Mouse (Mus musculus) cerebellum, adult 2 months (tissue): ENCODE data around the gene Abhd2. TPM values are rescaled to one million over a fixed set of nuclear protein-coding genes. Genes with fewer than 3 reads are reported as not detected.
A peak's percentile ranks its signal among the peaks of the same experiment; 100 is the strongest.

Experiments used
- DNase-seq, 2 experiments: peaks; one replicate each; pipeline ENCODE4 v3.0.0; 2021
- H3K27ac ChIP-seq: fragments of 200-500 bp; 2 replicates; pipeline ENCODE4 v1.5.1; 2012; ENCODE audit warnings: low read length, control low read depth, inconsistent platforms; ENCODE audit not compliant: insufficient read depth
- H3K27me3 ChIP-seq: fragments of 200-500 bp; 2 replicates; pipeline ENCODE4 v1.6.1; 2012; ENCODE audit warnings: inconsistent platforms, mild to moderate bottlenecking, low read length, moderate library complexity; ENCODE audit not compliant: control insufficient read depth, insufficient read depth
- H3K4me1 ChIP-seq: fragments of 200-500 bp; 2 replicates; pipeline ENCODE4 v1.6.1; 2011; ENCODE audit warnings: low read length; ENCODE audit not compliant: control insufficient read depth, insufficient read depth
- H3K4me3 ChIP-seq: fragments of 200-500 bp; replicated peaks from 2 replicates; pipeline ENCODE3; 2011; ENCODE audit warnings: mild to moderate bottlenecking, low read depth, low read length, control low read depth; ENCODE audit not compliant: insufficient read depth
- CTCF ChIP-seq: fragments of 200-500 bp; IDR thresholded peaks from 2 replicates; pipeline ENCODE4 v1.5.1; 2011; ENCODE audit warnings: low read depth, mild to moderate bottlenecking, control low read depth, low read length, moderate library complexity, borderline replicate concordance; ENCODE audit not compliant: insufficient read depth
- POLR2A ChIP-seq: fragments of 200-500 bp; IDR thresholded peaks from 2 replicates; pipeline ENCODE4 v1.6.1; 2011; ENCODE audit warnings: low read length, control low read depth, borderline replicate concordance; ENCODE audit not compliant: insufficient read depth
- WGBS: fragments of 180-500 bp; shearing (Covaris S2); methylation state at CpG from one replicate; pipeline ENCODE4 v1.1.7; 2018; 5-methylcytosine and 5-hydroxymethylcytosine counted together
- polyA plus RNA-seq: library from polyadenylated mRNA; depleted of rRNA; stranded (reverse); fragments of >200 nt; gene quantifications from 2 replicates; pipeline ENCODE4 v1.2.3, GENCODE M21; 2012

Abhd2 gene
- polyA plus RNA-seq, 1 experiment = 22.0 TPM

- H3K4me3 ChIP-seq = no peak overlapping the region
- WGBS = 94% methylated on average over 1 of the region's 1 CpGs
- no peaks in the 10 kb centered on the region for H3K27me3 ChIP-seq
- no peak for DNase-seq
- TF ChIP-seq CTCF (no peak), POLR2A (no peak)
- H3K4me1 ChIP-seq = peaks cover 14% of the 10 kb centered on the region
- H3K27ac ChIP-seq = no peak overlapping the region
Observed at GRCm38 (mm10) chr7:79298681-79299080, 25.7 kb downstream of the Abhd2 start.

- TF ChIP-seq CTCF (no peak), POLR2A (no peak)
- Histone ChIP-seq H3K4me3 (no peak overlapping the region), H3K27me3 (no peaks in the 10 kb centered on the region), H3K27ac (no peak overlapping the region), H3K4me1 (peaks cover 18% of the 10 kb centered on the region)
- DNase-seq = no peak
- 90% methylated on average over 7 of the region's 7 CpGs for WGBS
Observed at GRCm38 (mm10) chr7:79299548-79299947, 26.5 kb downstream of the Abhd2 start.

GRCm38 (mm10) chr7:79300432-79301151, 27.6 kb downstream of the Abhd2 start:
- Histone ChIP-seq H3K27ac (0 out of 2 replicates have a peak overlapping the region, but pooled peaks have one; percentile 61), H3K4me3 (no peak overlapping the region), H3K4me1 (peaks cover 18% of the 10 kb centered on the region), H3K27me3 (no peaks in the 10 kb centered on the region)
- WGBS = 76% methylated on average over 13 of the region's 13 CpGs
- TF ChIP-seq POLR2A = no peak
- no peak for TF ChIP-seq CTCF
- DNase-seq = no peak

GRCm38 (mm10) chr7:79302145-79302544, 29.1 kb downstream of the Abhd2 start:
- H3K4me1 ChIP-seq = peaks cover 18% of the 10 kb centered on the region
- H3K27me3 ChIP-seq = no peaks in the 10 kb centered on the region
- DNase-seq = no peak
- 92% methylated on average over 6 of the region's 6 CpGs for WGBS
- H3K4me3 ChIP-seq = no peak overlapping the region
- H3K27ac ChIP-seq = 0 out of 2 replicates have a peak overlapping the region, but pooled peaks have one; percentile 11
- TF ChIP-seq POLR2A (no peak), CTCF (no peak)

GRCm38 (mm10) chr7:79302586-79302985, 29.6 kb downstream of the Abhd2 start:
- no peak for DNase-seq
- H3K27me3 ChIP-seq = no peaks in the 10 kb centered on the region
- 0 out of 2 replicates have a peak overlapping the region, but pooled peaks have one; percentile 11 for H3K27ac ChIP-seq
- H3K4me1 ChIP-seq = peaks cover 18% of the 10 kb centered on the region
- TF ChIP-seq POLR2A = no peak
- no peak for TF ChIP-seq CTCF
- WGBS = 88% methylated on average over 2 of the region's 2 CpGs
- H3K4me3 ChIP-seq = no peak overlapping the region

- DNase-seq = peak; percentile 55 to 68
- WGBS = 20% methylated on average over 6 of the region's 6 CpGs
- Histone ChIP-seq H3K27ac (peak overlapping the region; percentile 44; the same call in 1 of the 2 replicates), H3K4me1 (peaks cover 18% of the 10 kb centered on the region), H3K27me3 (no peaks in the 10 kb centered on the region), H3K4me3 (no peak overlapping the region)
- no peak for TF ChIP-seq CTCF
- no peak for TF ChIP-seq POLR2A
Observed at GRCm38 (mm10) chr7:79303183-79303761, 30.3 kb downstream of the Abhd2 start.

GRCm38 (mm10) chr7:79308455-79309030, 35.5 kb downstream of the Abhd2 start:
- 0 out of 2 replicates have a peak overlapping the region, but pooled peaks have one; percentile 13 for H3K27ac ChIP-seq
- TF ChIP-seq CTCF (no peak), POLR2A (no peak)
- H3K4me1 ChIP-seq = peaks cover 18% of the 10 kb centered on the region
- H3K27me3 ChIP-seq = no peaks in the 10 kb centered on the region
- WGBS = 78% methylated on average over 8 of the region's 8 CpGs
- no peak overlapping the region for H3K4me3 ChIP-seq
- DNase-seq = no peak
